ENCODE assay signal across 23 mouse cellular contexts in genomic region chr15:67412394-67412793, GRCm38 (mm10).
A peak's percentile ranks its signal among the peaks of the same experiment; 100 is the strongest.
DNase-seq lines count a peak whose midpoint lies in the region; ATAC-seq and TF ChIP-seq lines count a peak whose summit lies in the region.
"Had no signal": no experiment of that assay in that cellular context is flagged by ENCODE, and none has a peak within 500 bp of the region (broad histone marks: within the 10 kb centered on the region; RNA-seq: fewer than 3 reads in every experiment).

No protein-coding gene starts in this region.

- H3K4me3 ChIP-seq in MEL (ENCODE audit: control insufficient read depth in 1 of 2, insufficient read depth in 1 of 2, low read depth in 2 of 2, low read length in 2 of 2), result no peak overlapping the region
- no peak overlapping the region for H3K4me3 ChIP-seq in forebrain, embryonic 16.5 days (replicated peaks; ENCODE audit: low read length)

- no peaks in the 10 kb centered on the region for H3K79me2 ChIP-seq in MEL (ENCODE audit: control insufficient read depth, insufficient read depth, low read length, poor library complexity)

- peak; percentile 8 for DNase-seq in heart, adult 11 months
- DNase-seq in heart, adult 18-20 months, result no peak
- DNase-seq in 416B (ENCODE audit: low read depth), result peak; percentile 79
- peak; percentile 32 for DNase-seq in MEL (ENCODE audit: low read depth, low spot score)
- DNase-seq in left cerebral cortex, adult 11 months (ENCODE audit: low spot score), result no peak
- DNase-seq: adrenal gland, adult 2 months; adrenal gland, adult 8-10 months; adrenal gland, postnatal 10 days; adrenal gland, postnatal 14 days; adrenal gland, postnatal 25 days; adrenal gland, postnatal 36 days; B cell, adult 2 months; cerebellum, adult 11 months; cerebellum, adult 11-12 months; cerebellum, adult 18-20 months; cerebellum, adult 2 months; cerebellum, adult 8-10 months had no signal

- no peaks in the 10 kb centered on the region for H3K27me3 ChIP-seq in MEL (ENCODE audit: control insufficient read depth in 1 of 2, insufficient read depth in 2 of 2, low read length in 2 of 2)
- H3K27me3 ChIP-seq in forebrain, embryonic 16.5 days (replicated peaks; ENCODE audit: control insufficient read depth, insufficient read depth, low read length), result no peaks in the 10 kb centered on the region
- H3K27me3 ChIP-seq: CH12.LX, Patski had no signal

- no peak for TF ChIP-seq POLR2A in MEL (IDR thresholded peaks at IDR 0.05; ENCODE audit: control insufficient read depth in 1 of 2, insufficient read depth in 1 of 2, low read depth in 1 of 2, low read length in 2 of 2, poor library complexity in 1 of 2)

- no peak for TF ChIP-seq RAD21 in MEL (IDR thresholded peaks at IDR 0.05; ENCODE audit: low read depth, low read length)

- H3K4me2 ChIP-seq in forebrain, embryonic 16.5 days (ENCODE audit: low read length), result no peak overlapping the region

- no peak for ATAC-seq in forebrain, embryonic 16.5 days
- ATAC-seq: activated CD4-positive, CD25-positive, alpha-beta regulatory T cell, adult 4 months; CD4-positive, CD25-positive, alpha-beta regulatory T cell, adult 4 months; Patski had no signal

- no peaks in the 10 kb centered on the region for H3K9me3 ChIP-seq in MEL (replicated peaks; ENCODE audit: insufficient read depth, low read length)
- H3K9me3 ChIP-seq in forebrain, embryonic 16.5 days (ENCODE audit: control insufficient read depth, low read length), result no peaks in the 10 kb centered on the region
- H3K9me3 ChIP-seq: G1E had no signal

- no peak overlapping the region for H3K27ac ChIP-seq in MEL (ENCODE audit: control insufficient read depth, low read depth, low read length)
- H3K27ac ChIP-seq in forebrain, embryonic 16.5 days (ENCODE audit: low read length), result no peak overlapping the region

- H3K4me1 ChIP-seq in MEL (ENCODE audit: control insufficient read depth in 1 of 2, insufficient read depth in 2 of 2, low read length in 2 of 2), result peaks cover 48 to 55% of the 10 kb centered on the region in 2 experiments
- no peaks in the 10 kb centered on the region for H3K4me1 ChIP-seq in forebrain, embryonic 16.5 days (replicated peaks; ENCODE audit: control insufficient read depth, insufficient read depth, low read length)

- TF ChIP-seq CTCF in MEL (IDR thresholded peaks at IDR 0.05 in 2 of 3, conservative IDR thresholded peaks at IDR 0.05 in 1 of 3; ENCODE audit: control insufficient read depth in 1 of 3, insufficient read depth in 1 of 3, low read depth in 2 of 3, low read length in 3 of 3, poor library complexity in 1 of 3, severe bottlenecking in 1 of 3), result no peak

- H3K36me3 ChIP-seq in MEL (ENCODE audit: control insufficient read depth in 1 of 2, insufficient read depth in 2 of 2, low read length in 2 of 2), result peaks cover 0 to 60% of the 10 kb centered on the region in 2 experiments; a peak in 2 of 4 replicates
- no peaks in the 10 kb centered on the region for H3K36me3 ChIP-seq in forebrain, embryonic 16.5 days (ENCODE audit: control insufficient read depth, insufficient read depth)
- H3K36me3 ChIP-seq: G1E had no signal

- WGBS in forebrain, embryonic 16.5 days, result 91% methylated on average over 1 of the region's 1 CpGs

- H3K9ac ChIP-seq in MEL (ENCODE audit: control insufficient read depth, low read depth, low read length, poor library complexity, severe bottlenecking), result no peak overlapping the region
- no peak overlapping the region for H3K9ac ChIP-seq in forebrain, embryonic 16.5 days (replicated peaks; ENCODE audit: low read depth, low read length)

- TF ChIP-seq EP300 in MEL (IDR thresholded peaks at IDR 0.05; ENCODE audit: low read depth in 1 of 2, low read length in 2 of 2), result peak; percentile 41 to 49; a peak in 2 of 4 replicates

TF ChIP-seq in MEL, 35 proteins besides CTCF, POLR2A, EP300 and RAD21:
- no peak for TF ChIP-seq KAT2A (conservative IDR thresholded peaks at IDR 0.05; ENCODE audit: low read depth, low read length)
- 0 out of 2 replicates have a peak, but pooled peaks have one; percentile 12 for TF ChIP-seq MAX (IDR thresholded peaks at IDR 0.05; ENCODE audit: low read length)
- 0 out of 4 replicates have a peak, but pooled peaks of 1 of the 2 experiments have one; percentile 41 for TF ChIP-seq USF2 (IDR thresholded peaks at IDR 0.05; ENCODE audit: borderline replicate concordance in 1 of 2, insufficient read depth in 1 of 2, low read depth in 1 of 2, low read length in 2 of 2)
- TF ChIP-seq NRF1 (IDR thresholded peaks at IDR 0.05; ENCODE audit: insufficient read depth, low read depth, low read length, poor library complexity, severe bottlenecking), result no peak
- no peak for TF ChIP-seq ELF1 (IDR thresholded peaks at IDR 0.05; ENCODE audit: low read depth, low read length)
- no peak for TF ChIP-seq CHD2 (IDR thresholded peaks at IDR 0.05; ENCODE audit: low read length)
- TF ChIP-seq POLR2AphosphoS2 (IDR thresholded peaks at IDR 0.05; ENCODE audit: low read length), result no peak
- no peak for TF ChIP-seq ZC3H11A (IDR thresholded peaks at IDR 0.05; ENCODE audit: low read depth, low read length)
- TF ChIP-seq TAL1 (IDR thresholded peaks at IDR 0.05; ENCODE audit: low read length), result peak; percentile 59
- TF ChIP-seq MYC (IDR thresholded peaks at IDR 0.05; ENCODE audit: low read depth, low read length), result no peak
- TF ChIP-seq MAFK (IDR thresholded peaks at IDR 0.05; ENCODE audit: borderline replicate concordance, low read depth, low read length), result no peak
- TF ChIP-seq GATA1 (IDR thresholded peaks at IDR 0.05; ENCODE audit: low read depth, low read length), result no peak
- TF ChIP-seq SIN3A (IDR thresholded peaks at IDR 0.05; ENCODE audit: low read length), result no peak; the same call in 1 of the 2 replicates
- no peak for TF ChIP-seq MXI1 (IDR thresholded peaks at IDR 0.05; ENCODE audit: low read depth, low read length)
- TF ChIP-seq USF1 (IDR thresholded peaks at IDR 0.05; ENCODE audit: low read depth, low read length), result peak; percentile 86
- TF ChIP-seq ETS1 (IDR thresholded peaks at IDR 0.05; ENCODE audit: low read depth, low read length), result no peak
- peak; percentile 28; the same call in 1 of the 2 replicates for TF ChIP-seq TCF12 (IDR thresholded peaks at IDR 0.05; ENCODE audit: low read depth, low read length)
- no peak for TF ChIP-seq BHLHE40 (IDR thresholded peaks at IDR 0.05; ENCODE audit: borderline replicate concordance, low read depth, low read length)
- TF ChIP-seq HCFC1 (IDR thresholded peaks at IDR 0.05; ENCODE audit: low read depth, low read length), result no peak
- TF ChIP-seq ZMIZ1 (IDR thresholded peaks at IDR 0.05; ENCODE audit: low read depth, low read length), result no peak
- no peak for TF ChIP-seq MYB (IDR thresholded peaks at IDR 0.05; ENCODE audit: low read depth, low read length)
- no peak for TF ChIP-seq TBP (IDR thresholded peaks at IDR 0.05; ENCODE audit: low read depth, low read length)
- no peak for TF ChIP-seq E2F4 (IDR thresholded peaks at IDR 0.05; ENCODE audit: borderline replicate concordance, low read depth, low read length)
- TF ChIP-seq MEF2A (IDR thresholded peaks at IDR 0.05; ENCODE audit: extremely low read depth, insufficient replicate concordance, low read depth, low read length, poor library complexity, severe bottlenecking), result no peak
- no peak for TF ChIP-seq POLR2AphosphoS5 (IDR thresholded peaks at IDR 0.05; ENCODE audit: borderline replicate concordance, low read depth, low read length)
- no peak for TF ChIP-seq JUND (IDR thresholded peaks at IDR 0.05; ENCODE audit: low read depth, low read length)
- no peak for TF ChIP-seq CHD1 (IDR thresholded peaks at IDR 0.05; ENCODE audit: low read depth, low read length)

Comparison
In these comparisons a context has a peak if more than half of its experiments do, and no peak if none do; other contexts are left out.
1. DNase-seq: peak in heart, adult 11 months (single experiment), 416B (single experiment) and MEL (single experiment); none in heart, adult 18-20 months (0 of 2) and left cerebral cortex, adult 11 months (single experiment).